Mouse (Mus musculus): ENCODE data around the gene Gm38392. TPM values are rescaled to one million over a fixed set of nuclear protein-coding genes. Genes with fewer than 3 reads are reported as not detected.

Gene Gm38392
- polyA plus RNA-seq (2014; fragmentation: Illumina TruSeq; extraction: RNeasy Lipid Tissue Mini Kit (QIAGEN cat#74804); ENCODE audit: low read depth, low replicate concordance) = 1.2 TPM

GRCm38 (mm10) chr3:88287110-88287509, at the start of gene Gm38392:
TSS of gene Gm38392 (minus strand) at chr3:88287210.

GRCm38 (mm10) chr3:88336058-88337013, 49.3 kb upstream of the Gm38392 start, which contains the start of the genes Tmem79 and Smg5:
TSS of gene Tmem79 (minus strand) at chr3:88336148.
TSS of gene Smg5 (plus strand) at chr3:88336260.

GRCm38 (mm10) chr3:88324951-88325405, 38.0 kb upstream of the Gm38392 start, which contains the start of gene Glmp:
TSS of gene Glmp (plus strand) at chr3:88325023.

GRCm38 (mm10) chr3:88296561-88297318, 9.7 kb upstream of the Gm38392 start, which contains the start of the genes Tsacc and Cct3:
TSS of gene Tsacc (minus strand) at chr3:88296999.
TSS of gene Cct3 (plus strand) at chr3:88297116.

GRCm38 (mm10) chr3:88254268-88254926, 32.6 kb downstream of the Gm38392 start, which contains the start of gene Rhbg:
TSS of gene Rhbg (minus strand) at chr3:88254709.

Other genes with a start within 250 kb of the Gm38392 start
- gene Gpatch4, start 244.1 kb downstream of the Gm38392 start, polyA plus RNA-seq (2014; fragmentation: Illumina TruSeq; extraction: RNeasy Lipid Tissue Mini Kit (QIAGEN cat#74804); ENCODE audit: low read depth, low replicate concordance) = 11.0 TPM
- 105 TPM for gene Naxe, start 228.7 kb downstream of the Gm38392 start, polyA plus RNA-seq (2014; fragmentation: Illumina TruSeq; extraction: RNeasy Lipid Tissue Mini Kit (QIAGEN cat#74804); ENCODE audit: low read depth, low replicate concordance)
- gene Ttc24, start 208.9 kb downstream of the Gm38392 start, polyA plus RNA-seq (2014; fragmentation: Illumina TruSeq; extraction: RNeasy Lipid Tissue Mini Kit (QIAGEN cat#74804); ENCODE audit: low read depth, low replicate concordance) = 6.3 TPM
- gene Iqgap3, start 205.2 kb downstream of the Gm38392 start, polyA plus RNA-seq (2014; fragmentation: Illumina TruSeq; extraction: RNeasy Lipid Tissue Mini Kit (QIAGEN cat#74804); ENCODE audit: low read depth, low replicate concordance) = 1.1 TPM
- gene Mef2d, start 144.8 kb downstream of the Gm38392 start, polyA plus RNA-seq (2014; fragmentation: Illumina TruSeq; extraction: RNeasy Lipid Tissue Mini Kit (QIAGEN cat#74804); ENCODE audit: low read depth, low replicate concordance) = 35.4 TPM
- 18.7 TPM for gene Rhbg, start 32.5 kb downstream of the Gm38392 start, polyA plus RNA-seq (2014; fragmentation: Illumina TruSeq; extraction: RNeasy Lipid Tissue Mini Kit (QIAGEN cat#74804); ENCODE audit: low read depth, low replicate concordance)
- 19.4 TPM for gene Tsacc, start 9.8 kb upstream of the Gm38392 start, polyA plus RNA-seq (2014; fragmentation: Illumina TruSeq; extraction: RNeasy Lipid Tissue Mini Kit (QIAGEN cat#74804); ENCODE audit: low read depth, low replicate concordance)
- 122 TPM for gene Cct3, start 9.9 kb upstream of the Gm38392 start, polyA plus RNA-seq (2014; fragmentation: Illumina TruSeq; extraction: RNeasy Lipid Tissue Mini Kit (QIAGEN cat#74804); ENCODE audit: low read depth, low replicate concordance)
- gene Glmp, start 37.8 kb upstream of the Gm38392 start, polyA plus RNA-seq (2014; fragmentation: Illumina TruSeq; extraction: RNeasy Lipid Tissue Mini Kit (QIAGEN cat#74804); ENCODE audit: low read depth, low replicate concordance) = 227 TPM
- gene Tmem79, start 48.9 kb upstream of the Gm38392 start, polyA plus RNA-seq (2014; fragmentation: Illumina TruSeq; extraction: RNeasy Lipid Tissue Mini Kit (QIAGEN cat#74804); ENCODE audit: low read depth, low replicate concordance) = 7.7 TPM
- gene Smg5, start 49.0 kb upstream of the Gm38392 start, polyA plus RNA-seq (2014; fragmentation: Illumina TruSeq; extraction: RNeasy Lipid Tissue Mini Kit (QIAGEN cat#74804); ENCODE audit: low read depth, low replicate concordance) = 42.6 TPM
- gene Paqr6, start 77.4 kb upstream of the Gm38392 start, polyA plus RNA-seq (2014; fragmentation: Illumina TruSeq; extraction: RNeasy Lipid Tissue Mini Kit (QIAGEN cat#74804); ENCODE audit: low read depth, low replicate concordance) = 5.8 TPM
- gene Bglap3, start 85.5 kb upstream of the Gm38392 start, polyA plus RNA-seq (2014; fragmentation: Illumina TruSeq; extraction: RNeasy Lipid Tissue Mini Kit (QIAGEN cat#74804); ENCODE audit: low read depth, low replicate concordance) = 173 TPM
- gene Bglap2, start 91.5 kb upstream of the Gm38392 start, polyA plus RNA-seq (2014; fragmentation: Illumina TruSeq; extraction: RNeasy Lipid Tissue Mini Kit (QIAGEN cat#74804); ENCODE audit: low read depth, low replicate concordance) = not detected
- not detected for gene Bglap, start 97.3 kb upstream of the Gm38392 start, polyA plus RNA-seq (2014; fragmentation: Illumina TruSeq; extraction: RNeasy Lipid Tissue Mini Kit (QIAGEN cat#74804); ENCODE audit: low read depth, low replicate concordance)
- gene Pmf1, start 123.1 kb upstream of the Gm38392 start, polyA plus RNA-seq (2014; fragmentation: Illumina TruSeq; extraction: RNeasy Lipid Tissue Mini Kit (QIAGEN cat#74804); ENCODE audit: low read depth, low replicate concordance) = 17.2 TPM
- 29.8 TPM for gene Slc25a44, start 137.9 kb upstream of the Gm38392 start, polyA plus RNA-seq (2014; fragmentation: Illumina TruSeq; extraction: RNeasy Lipid Tissue Mini Kit (QIAGEN cat#74804); ENCODE audit: low read depth, low replicate concordance)
- gene Sema4a, start 174.0 kb upstream of the Gm38392 start, polyA plus RNA-seq (2014; fragmentation: Illumina TruSeq; extraction: RNeasy Lipid Tissue Mini Kit (QIAGEN cat#74804); ENCODE audit: low read depth, low replicate concordance) = 101 TPM
- gene Lmna, start 222.7 kb upstream of the Gm38392 start, polyA plus RNA-seq (2014; fragmentation: Illumina TruSeq; extraction: RNeasy Lipid Tissue Mini Kit (QIAGEN cat#74804); ENCODE audit: low read depth, low replicate concordance) = 75.5 TPM
- 2.9 TPM for gene Mex3a, start 245.2 kb upstream of the Gm38392 start, polyA plus RNA-seq (2014; fragmentation: Illumina TruSeq; extraction: RNeasy Lipid Tissue Mini Kit (QIAGEN cat#74804); ENCODE audit: low read depth, low replicate concordance)